Mouse (Mus musculus): ENCODE data around the gene Gm49339. TPM values are rescaled to one million over a fixed set of nuclear protein-coding genes. Genes with fewer than 3 reads are reported as not detected.
"Not testable (repeated sequence)": the region's sequence is repeated elsewhere in the genome, so short reads cannot be mapped to it uniquely, and the experiment has no call there.

The Gm49339 gene
- not detected in 2 replicates for polyA plus RNA-seq (2015; fragmentation: Nextera tagmentation; extraction: Ambion mirVana)

DNA sequence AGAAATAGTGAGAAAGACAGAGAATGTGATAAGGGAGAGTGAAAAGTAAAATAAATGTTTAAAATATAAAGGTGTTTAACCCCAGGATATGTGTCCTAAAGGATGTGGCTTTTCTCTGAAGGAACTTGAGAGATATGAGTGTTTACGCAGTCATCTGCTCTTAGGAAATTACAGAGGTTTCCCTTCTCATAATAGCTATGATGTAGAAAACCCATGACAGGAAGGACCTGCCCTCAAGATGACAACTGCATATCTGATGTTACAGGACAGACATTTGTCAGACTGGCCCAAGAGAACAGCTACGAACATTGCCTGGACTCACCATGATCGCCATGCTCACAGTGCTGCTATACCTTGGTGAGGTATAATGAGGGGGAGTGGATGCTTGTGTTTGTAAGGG is at the start of gene Gm49339, which contains the start of gene Lilr4b:
TSS of gene Gm49339 (plus strand) at position 216 of the 400 bp plus-strand sequence.
TSS of gene Lilr4b (plus strand) at position 236 of the 400 bp plus-strand sequence.
- H3K4me1 ChIP-seq; H3K36me3 ChIP-seq; H3K27ac ChIP-seq (replicated peaks); H3K4me3 ChIP-seq (replicated peaks); H3K9me3 ChIP-seq (replicated peaks); ATAC-seq (ENCODE audit: low FRiP score); H3K4me2 ChIP-seq; H3K9ac ChIP-seq (replicated peaks); H3K27me3 ChIP-seq (replicated peaks): not testable (repeated sequence)
- 92% methylated on average over 1 of the region's 3 CpGs for WGBS

DNA sequence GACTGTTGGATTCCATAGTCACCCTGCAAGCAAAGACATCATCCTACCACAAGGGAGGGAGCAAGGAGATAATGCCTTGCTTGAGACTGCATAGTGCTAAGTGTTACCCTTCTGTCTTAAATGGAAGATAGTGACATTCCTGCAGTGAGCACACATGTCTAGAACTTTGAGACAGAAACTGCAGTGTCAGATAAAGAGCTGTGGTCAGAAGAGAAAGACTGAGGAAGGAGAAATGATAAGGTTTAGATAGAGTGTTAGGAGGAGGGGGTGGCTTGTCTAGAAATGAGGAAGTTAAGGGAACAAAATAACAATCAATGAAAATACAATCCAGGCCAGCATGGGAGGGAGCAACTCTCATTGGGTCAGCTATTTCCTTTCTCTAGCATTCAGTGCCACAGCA is 47.5 kb upstream of the Gm49339 start:
- Histone ChIP-seq H3K4me2 (no peak overlapping the region), H3K4me3 (replicated peaks) (no peak overlapping the region), H3K36me3 (no peaks in the 10 kb centered on the region), H3K4me1 (no peaks in the 10 kb centered on the region), H3K9me3 (replicated peaks) (no peaks in the 10 kb centered on the region; the same call in 1 of the 2 replicates), H3K27me3 (replicated peaks) (no peaks in the 10 kb centered on the region), H3K9ac (replicated peaks) (no peak overlapping the region), H3K27ac (replicated peaks) (no peak overlapping the region)
- no peak for ATAC-seq (ENCODE audit: low FRiP score)

DNA sequence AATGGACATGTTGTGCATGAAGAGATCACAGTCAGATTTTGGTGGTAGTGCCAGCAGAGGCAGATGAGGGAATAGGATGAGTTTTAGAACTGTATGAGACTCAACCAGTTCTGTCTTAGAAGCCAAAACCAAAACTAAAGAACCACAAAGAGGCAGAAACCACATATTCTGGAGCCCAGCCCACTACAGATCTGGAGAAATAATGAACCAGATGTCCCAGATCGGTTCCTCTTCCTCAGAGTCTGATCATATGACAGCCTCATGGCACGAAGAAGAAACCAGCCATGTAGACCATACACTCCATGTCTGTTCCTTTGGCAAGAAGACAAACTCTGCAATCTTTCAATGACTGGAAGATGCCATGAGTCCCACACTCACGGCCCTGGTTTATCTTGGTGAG is 44.7 kb upstream of the Gm49339 start:
- Histone ChIP-seq H3K36me3 (no peaks in the 10 kb centered on the region), H3K4me1 (no peaks in the 10 kb centered on the region), H3K9me3 (replicated peaks) (no peaks in the 10 kb centered on the region), H3K27me3 (replicated peaks) (no peaks in the 10 kb centered on the region), H3K27ac (replicated peaks) (no peak overlapping the region), H3K4me3 (replicated peaks) (no peak overlapping the region), H3K4me2 (no peak overlapping the region), H3K9ac (replicated peaks) (no peak overlapping the region)
- WGBS = 82% methylated on average over 3 of the region's 3 CpGs
- ATAC-seq (ENCODE audit: low FRiP score) = no peak

DNA sequence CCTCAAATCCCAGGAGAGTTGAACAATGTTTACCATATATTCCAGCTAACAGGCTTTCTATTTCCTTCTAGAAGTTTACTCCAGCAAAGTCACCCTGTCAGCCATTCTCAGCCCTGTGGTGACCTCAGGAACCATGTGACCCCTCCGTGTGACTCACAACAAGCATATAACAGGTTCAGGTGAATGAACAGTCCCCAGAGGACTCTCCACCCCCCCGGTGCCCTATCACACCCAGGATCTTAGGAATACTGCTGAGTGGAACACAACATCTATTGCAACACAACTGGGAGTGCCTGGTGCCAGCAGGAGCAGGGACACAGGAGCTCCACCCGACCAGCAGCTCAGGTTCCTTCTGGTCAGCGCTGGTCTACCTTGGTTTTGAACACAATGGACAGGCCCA is 28.8 kb upstream of the Gm49339 start:
- ATAC-seq (ENCODE audit: low FRiP score) = no peak
- 82% methylated on average over 4 of the region's 4 CpGs for WGBS
- no peak overlapping the region for H3K4me2 ChIP-seq

DNA sequence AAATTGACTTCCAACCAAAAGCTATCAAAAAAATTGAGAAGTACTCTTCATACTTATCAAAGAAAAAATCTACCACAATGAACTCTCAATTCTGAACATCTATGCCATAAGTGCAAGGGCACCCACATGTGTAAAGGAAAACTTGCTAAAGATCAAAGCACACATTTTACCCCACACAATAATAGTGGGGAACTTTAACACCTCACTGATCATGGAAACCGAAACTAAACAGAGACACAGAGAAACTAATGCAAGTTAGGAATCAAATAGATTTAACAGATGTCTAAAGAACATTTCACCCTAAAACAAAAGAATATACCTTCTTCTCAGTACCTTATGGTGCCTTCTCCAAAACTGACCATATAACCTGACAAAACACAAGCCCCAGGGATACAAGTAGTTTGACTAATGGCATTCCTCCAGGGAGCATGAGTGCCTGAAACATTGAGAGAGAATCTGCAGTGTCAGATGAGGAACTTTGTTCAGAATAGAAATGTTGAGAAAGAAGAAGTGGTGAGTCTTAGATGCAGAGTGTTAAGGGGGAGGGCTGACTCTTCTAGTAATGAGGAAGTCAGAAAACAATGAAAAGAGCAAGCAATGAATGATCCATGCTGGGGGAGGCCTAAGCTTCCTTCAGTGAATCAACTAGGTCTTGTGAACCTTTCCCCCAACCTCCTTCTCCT is 26.7 kb upstream of the Gm49339 start:
- WGBS = 90% methylated on average over 1 of the region's 1 CpGs
- Histone ChIP-seq H3K27ac (replicated peaks) (no peak overlapping the region), H3K9ac (replicated peaks) (no peak overlapping the region), H3K27me3 (replicated peaks) (no peaks in the 10 kb centered on the region), H3K9me3 (replicated peaks) (no peaks in the 10 kb centered on the region), H3K4me2 (no peak overlapping the region), H3K4me3 (replicated peaks) (no peak overlapping the region), H3K4me1 (no peaks in the 10 kb centered on the region), H3K36me3 (no peaks in the 10 kb centered on the region)
- ATAC-seq (ENCODE audit: low FRiP score) = no peak

More for the DNA sequence above, 28.8 kb upstream of the Gm49339 start:
- Histone ChIP-seq H3K27ac (replicated peaks) (no peak overlapping the region), H3K36me3 (no peaks in the 10 kb centered on the region), H3K9ac (replicated peaks) (no peak overlapping the region), H3K4me3 (replicated peaks) (no peak overlapping the region), H3K27me3 (replicated peaks) (no peaks in the 10 kb centered on the region), H3K4me1 (no peaks in the 10 kb centered on the region), H3K9me3 (replicated peaks) (no peaks in the 10 kb centered on the region)

DNA sequence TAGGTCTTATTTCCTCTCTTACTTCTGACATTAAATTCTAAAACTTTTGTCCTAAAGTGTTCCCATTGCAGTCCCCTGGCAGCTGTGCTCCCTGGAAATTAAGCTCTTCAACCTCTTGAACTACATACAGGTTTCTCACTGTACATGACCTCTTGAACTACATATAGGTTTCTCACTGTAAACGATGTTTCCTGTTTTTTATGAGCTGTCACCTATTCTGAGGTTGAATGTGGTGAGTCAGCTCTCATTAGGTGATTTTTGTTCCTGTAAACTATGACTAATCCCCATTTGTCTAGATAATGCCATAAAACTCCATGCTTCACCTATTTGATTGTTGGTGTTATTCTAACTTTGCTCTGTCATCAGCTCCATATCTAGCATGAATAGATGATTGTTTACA is 26.0 kb upstream of the Gm49339 start:
- H3K9ac ChIP-seq (replicated peaks) = no peak overlapping the region
- H3K4me3 ChIP-seq (replicated peaks) = no peak overlapping the region
- no peaks in the 10 kb centered on the region for H3K9me3 ChIP-seq (replicated peaks)
- no peak overlapping the region for H3K27ac ChIP-seq (replicated peaks)
- no peak overlapping the region for H3K4me2 ChIP-seq
- H3K27me3 ChIP-seq (replicated peaks) = no peaks in the 10 kb centered on the region
- no peaks in the 10 kb centered on the region for H3K4me1 ChIP-seq
- WGBS = 75% methylated on average over 1 of the region's 1 CpGs
- H3K36me3 ChIP-seq = no peaks in the 10 kb centered on the region
- ATAC-seq (ENCODE audit: low FRiP score) = no peak

DNA sequence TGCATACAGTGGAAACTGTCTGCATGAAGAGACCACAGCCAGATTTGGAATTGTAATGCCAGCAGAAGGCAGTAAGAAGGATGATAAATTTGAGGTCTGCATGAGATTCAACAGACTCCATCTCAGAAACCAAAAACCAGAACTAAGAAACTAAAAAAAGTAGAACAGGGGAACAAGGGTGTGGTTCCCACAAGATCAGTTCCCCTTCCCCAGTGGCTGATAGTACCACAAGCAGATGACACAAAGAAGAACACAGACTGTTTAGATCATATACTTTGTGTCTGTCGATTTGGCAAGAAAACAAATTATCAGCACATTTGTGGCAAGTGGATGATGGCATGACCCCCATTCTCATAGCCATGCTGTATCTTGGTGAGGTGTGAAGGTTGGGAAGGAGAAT is 24.6 kb upstream of the Gm49339 start:
- Histone ChIP-seq H3K4me3 (replicated peaks) (no peak overlapping the region), H3K27ac (replicated peaks) (no peak overlapping the region), H3K27me3 (replicated peaks) (no peaks in the 10 kb centered on the region), H3K4me2 (no peak overlapping the region), H3K36me3 (no peaks in the 10 kb centered on the region), H3K9ac (replicated peaks) (no peak overlapping the region), H3K4me1 (no peaks in the 10 kb centered on the region), H3K9me3 (replicated peaks) (no peaks in the 10 kb centered on the region)
- WGBS = 91% methylated on average over 1 of the region's 1 CpGs
- no peak for ATAC-seq (ENCODE audit: low FRiP score)

DNA sequence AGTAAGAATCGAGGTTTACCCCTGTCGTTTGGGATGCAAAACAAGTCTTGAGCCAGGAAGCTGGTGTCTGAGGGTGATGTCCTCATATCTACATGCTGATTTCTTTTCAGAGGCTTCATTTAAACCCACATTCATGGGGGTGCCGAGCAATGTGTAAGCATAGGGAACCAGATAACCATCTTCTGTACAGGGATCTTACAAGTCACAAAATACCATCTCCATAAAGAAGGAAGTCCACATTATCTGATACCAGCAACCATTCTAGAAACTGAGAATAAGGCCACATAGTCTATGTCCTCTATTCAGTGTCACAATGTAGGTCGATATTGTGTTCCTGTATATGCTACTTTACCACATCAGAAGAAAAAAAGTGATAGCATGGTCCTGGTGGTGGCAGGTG is 24.0 kb upstream of the Gm49339 start:
- no peak overlapping the region for H3K4me3 ChIP-seq (replicated peaks)
- H3K4me1 ChIP-seq = no peaks in the 10 kb centered on the region
- ATAC-seq (ENCODE audit: low FRiP score) = no peak
- H3K27ac ChIP-seq (replicated peaks) = no peak overlapping the region
- H3K36me3 ChIP-seq = no peaks in the 10 kb centered on the region
- no peaks in the 10 kb centered on the region for H3K9me3 ChIP-seq (replicated peaks)
- WGBS = 88% methylated on average over 4 of the region's 4 CpGs
- no peak overlapping the region for H3K9ac ChIP-seq (replicated peaks)
- no peaks in the 10 kb centered on the region for H3K27me3 ChIP-seq (replicated peaks)
- H3K4me2 ChIP-seq = no peak overlapping the region

DNA sequence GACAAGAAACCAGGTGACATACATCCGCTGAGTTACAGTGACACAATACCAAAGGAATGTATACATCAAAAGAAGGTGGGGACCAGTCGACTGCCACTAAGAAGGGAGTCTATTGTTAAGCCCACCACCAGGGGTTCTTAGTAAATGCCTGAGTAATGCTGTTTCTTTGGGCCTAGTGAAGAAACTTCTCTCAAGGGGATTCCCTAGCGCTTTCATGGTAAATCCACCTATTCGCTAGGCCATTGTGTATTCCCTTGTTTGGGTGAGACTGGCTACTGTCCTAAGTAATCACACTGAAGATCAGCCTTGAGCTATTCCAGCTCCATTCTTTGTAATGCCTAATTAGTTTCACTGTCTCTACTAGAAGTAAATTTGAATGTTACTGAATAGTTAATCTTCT is 16.6 kb upstream of the Gm49339 start:
- H3K27ac ChIP-seq (replicated peaks); H3K4me3 ChIP-seq (replicated peaks); ATAC-seq (ENCODE audit: low FRiP score); H3K27me3 ChIP-seq (replicated peaks); H3K4me2 ChIP-seq; H3K4me1 ChIP-seq; H3K36me3 ChIP-seq; H3K9ac ChIP-seq (replicated peaks); H3K9me3 ChIP-seq (replicated peaks): not testable (repeated sequence)
- WGBS = 45% methylated on average over 4 of the region's 4 CpGs

DNA sequence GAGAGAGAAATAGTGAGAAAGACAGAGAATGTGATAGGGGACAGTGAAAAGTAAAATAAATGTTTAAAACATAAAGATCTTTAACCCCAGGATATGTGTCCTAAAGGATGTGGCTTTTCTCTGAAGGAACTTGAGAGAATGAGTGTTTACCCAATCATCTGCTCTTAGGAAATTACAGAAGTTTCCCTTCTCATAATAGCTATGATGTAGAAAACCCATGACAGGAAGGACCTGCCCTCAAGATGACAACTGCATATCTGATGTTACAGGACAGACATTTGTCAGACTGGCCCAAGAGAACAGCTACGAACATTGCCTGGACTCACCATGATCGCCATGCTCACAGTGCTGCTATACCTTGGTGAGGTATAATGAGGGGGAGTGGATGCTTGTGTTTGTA is 10.3 kb downstream of the Gm49339 start, which contains the start of gene Lilrb4a:
TSS of gene Lilrb4a (plus strand) at position 266 of the 400 bp plus-strand sequence.
- not testable (repeated sequence) for H3K4me1 ChIP-seq; H3K36me3 ChIP-seq; H3K9me3 ChIP-seq (replicated peaks); H3K27ac ChIP-seq (replicated peaks); H3K9ac ChIP-seq (replicated peaks); ATAC-seq (ENCODE audit: low FRiP score); H3K27me3 ChIP-seq (replicated peaks); H3K4me2 ChIP-seq; H3K4me3 ChIP-seq (replicated peaks)
- WGBS = no CpG with 5 or more reads among the region's 2 CpGs

DNA sequence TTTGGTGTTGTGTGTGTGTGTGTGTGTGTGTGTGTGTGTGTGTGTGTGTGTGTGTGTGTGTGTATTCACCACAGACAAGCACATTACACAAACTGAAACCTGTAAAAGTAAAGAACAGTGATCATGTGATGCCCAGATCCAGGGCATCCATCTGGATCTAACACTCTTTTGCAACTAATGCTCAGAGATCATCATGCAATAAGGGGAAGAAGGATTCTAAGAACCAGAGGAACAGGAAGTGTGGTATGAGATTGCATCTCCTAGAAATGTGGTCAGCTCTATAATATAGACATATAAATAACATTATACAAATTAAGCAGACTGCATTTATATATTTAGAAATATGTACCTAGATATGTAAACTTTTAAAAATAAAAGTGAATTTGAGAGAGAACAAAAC is 39.6 kb downstream of the Gm49339 start:
- no peak for ATAC-seq (ENCODE audit: low FRiP score)
- H3K4me1 ChIP-seq = no peaks in the 10 kb centered on the region
- no peaks in the 10 kb centered on the region for H3K9me3 ChIP-seq (replicated peaks)

DNA sequence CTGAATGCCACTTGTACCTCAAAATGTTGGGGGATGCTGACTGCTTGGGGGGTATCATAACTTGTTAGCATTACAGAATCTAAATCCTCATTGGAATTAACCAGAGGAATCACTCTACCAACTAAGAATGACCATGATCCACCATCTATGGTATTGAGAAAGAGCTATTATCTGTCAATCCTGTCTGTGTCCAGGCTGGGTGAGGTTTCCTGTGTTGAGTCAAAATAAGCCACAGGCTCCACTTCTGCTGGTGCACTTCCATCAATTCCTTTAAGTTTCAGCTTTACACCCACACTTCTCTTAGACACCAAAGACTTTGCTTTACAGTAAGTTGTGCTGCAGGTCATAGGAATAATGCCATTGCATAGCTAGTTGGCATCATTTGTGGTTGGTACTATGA is 41.0 kb downstream of the Gm49339 start:
- H3K4me2 ChIP-seq = no peak overlapping the region

More for the DNA sequence above, 39.6 kb downstream of the Gm49339 start:
- Histone ChIP-seq H3K4me2 (no peak overlapping the region), H3K27ac (replicated peaks) (no peak overlapping the region), H3K4me3 (replicated peaks) (no peak overlapping the region), H3K36me3 (no peaks in the 10 kb centered on the region), H3K9ac (replicated peaks) (no peak overlapping the region), H3K27me3 (replicated peaks) (no peaks in the 10 kb centered on the region)

More for the DNA sequence above, 41.0 kb downstream of the Gm49339 start:
- H3K4me1 ChIP-seq = no peaks in the 10 kb centered on the region
- ATAC-seq (ENCODE audit: low FRiP score) = no peak
- H3K27ac ChIP-seq (replicated peaks) = no peak overlapping the region
- H3K4me3 ChIP-seq (replicated peaks) = no peak overlapping the region
- H3K9me3 ChIP-seq (replicated peaks) = no peaks in the 10 kb centered on the region
- no peaks in the 10 kb centered on the region for H3K27me3 ChIP-seq (replicated peaks)
- H3K9ac ChIP-seq (replicated peaks) = no peak overlapping the region
- no peaks in the 10 kb centered on the region for H3K36me3 ChIP-seq

Data from neural tube, embryonic 15.5 days (tissue).